Mouse (Mus musculus): ENCODE measurements at regions not wholly inside any gene's neighbourhood (a gene's known extent, or its start where the extent isn't known, plus 50 kb on each side); places are given as distances from the start of the nearest gene placed in this dataset.

GRCm38 (mm10) chr13:116711148-116711865 is 314.0 kb downstream of the Parp8 start:
- H3K27me3 ChIP-seq (replicated peaks; ENCODE audit: control insufficient read depth, insufficient read depth, low read length): peaks cover 38% of the 10 kb centered on the region
- peak overlapping the region; percentile 22 for H3K9ac ChIP-seq (ENCODE audit: low read length)
- WGBS: 4% methylated on average over 22 of the region's 22 CpGs
- peaks cover 9% of the 10 kb centered on the region for H3K4me1 ChIP-seq (ENCODE audit: control insufficient read depth, insufficient read depth, low read length)
- no peaks in the 10 kb centered on the region for H3K36me3 ChIP-seq (ENCODE audit: control insufficient read depth, insufficient read depth, low read length)
- no peaks in the 10 kb centered on the region for H3K9me3 ChIP-seq (replicated peaks; ENCODE audit: control insufficient read depth, low read length)
- H3K27ac ChIP-seq (ENCODE audit: low read depth, low read length): peak overlapping the region; percentile 41
- H3K4me2 ChIP-seq (ENCODE audit: low read length): peak overlapping the region; percentile 66
- peak; percentile 63 for DNase-seq (ENCODE audit: low spot score)
- peak; percentile 70 for ATAC-seq
- peak overlapping the region; percentile 27 for H3K4me3 ChIP-seq (ENCODE audit: low read depth, low read length)

GRCm38 (mm10) chr13:116709671-116710070 is 315.7 kb downstream of the Parp8 start:
- WGBS: 31% methylated on average over 7 of the region's 7 CpGs
- H3K4me3 ChIP-seq (ENCODE audit: low read depth, low read length): no peak overlapping the region
- peaks cover 14% of the 10 kb centered on the region for H3K4me1 ChIP-seq (ENCODE audit: control insufficient read depth, insufficient read depth, low read length)
- no peak overlapping the region for H3K9ac ChIP-seq (ENCODE audit: low read length)
- DNase-seq (ENCODE audit: low spot score): no peak
- H3K27me3 ChIP-seq (replicated peaks; ENCODE audit: control insufficient read depth, insufficient read depth, low read length): peaks cover 48% of the 10 kb centered on the region
- no peak for ATAC-seq
- H3K36me3 ChIP-seq (ENCODE audit: control insufficient read depth, insufficient read depth, low read length): no peaks in the 10 kb centered on the region
- peak overlapping the region; percentile 79; the same call in 1 of the 2 replicates for H3K27ac ChIP-seq (ENCODE audit: low read depth, low read length)
- H3K9me3 ChIP-seq (replicated peaks; ENCODE audit: control insufficient read depth, low read length): no peaks in the 10 kb centered on the region
- H3K4me2 ChIP-seq (ENCODE audit: low read length): peak overlapping the region; percentile 9; the same call in 1 of the 2 replicates

- H3K27me3 ChIP-seq (replicated peaks; ENCODE audit: control insufficient read depth, insufficient read depth, low read length): peaks cover 51% of the 10 kb centered on the region
- H3K4me2 ChIP-seq (ENCODE audit: low read length): peak overlapping the region; percentile 57
- H3K9me3 ChIP-seq (replicated peaks; ENCODE audit: control insufficient read depth, low read length): no peaks in the 10 kb centered on the region
- H3K27ac ChIP-seq (ENCODE audit: low read depth, low read length): peak overlapping the region; percentile 79
- H3K9ac ChIP-seq (ENCODE audit: low read length): peak overlapping the region; percentile 46
- no peaks in the 10 kb centered on the region for H3K36me3 ChIP-seq (ENCODE audit: control insufficient read depth, insufficient read depth, low read length)
- H3K4me3 ChIP-seq (ENCODE audit: low read depth, low read length): peak overlapping the region; percentile 16
- no peak for ATAC-seq
- 1% methylated on average over 16 of the region's 16 CpGs for WGBS
- peak; percentile 57 for DNase-seq (ENCODE audit: low spot score)
- peaks cover 14% of the 10 kb centered on the region for H3K4me1 ChIP-seq (ENCODE audit: control insufficient read depth, insufficient read depth, low read length)
Observed at GRCm38 (mm10) chr13:116708846-116709245, 316.5 kb downstream of the Parp8 start.

- 1% methylated on average over 7 of the region's 7 CpGs for WGBS
- Histone ChIP-seq H3K9ac (ENCODE audit: low read length) (peak overlapping the region; percentile 46; the same call in 1 of the 2 replicates), H3K27me3 (replicated peaks; ENCODE audit: control insufficient read depth, insufficient read depth, low read length) (peaks cover 55% of the 10 kb centered on the region), H3K27ac (ENCODE audit: low read depth, low read length) (peak overlapping the region; percentile 79), H3K9me3 (replicated peaks; ENCODE audit: control insufficient read depth, low read length) (no peaks in the 10 kb centered on the region), H3K36me3 (ENCODE audit: control insufficient read depth, insufficient read depth, low read length) (no peaks in the 10 kb centered on the region), H3K4me2 (ENCODE audit: low read length) (peak overlapping the region; percentile 57), H3K4me3 (ENCODE audit: low read depth, low read length) (peak overlapping the region; percentile 16), H3K4me1 (ENCODE audit: control insufficient read depth, insufficient read depth, low read length) (peaks cover 14% of the 10 kb centered on the region)
- DNase-seq (ENCODE audit: low spot score) (peak; percentile 31), ATAC-seq (no peak)
Observed at GRCm38 (mm10) chr13:116708456-116708780, 316.9 kb downstream of the Parp8 start.

- H3K27ac ChIP-seq (ENCODE audit: low read depth, low read length): peak overlapping the region; percentile 79
- 1% methylated on average over 20 of the region's 20 CpGs for WGBS
- DNase-seq (ENCODE audit: low spot score) (peak; percentile 44), ATAC-seq (no peak)
- H3K4me1 ChIP-seq (ENCODE audit: control insufficient read depth, insufficient read depth, low read length): peaks cover 14% of the 10 kb centered on the region
- peaks cover 59% of the 10 kb centered on the region for H3K27me3 ChIP-seq (replicated peaks; ENCODE audit: control insufficient read depth, insufficient read depth, low read length)
- H3K4me3 ChIP-seq (ENCODE audit: low read depth, low read length): peak overlapping the region; percentile 5
- H3K9me3 ChIP-seq (replicated peaks; ENCODE audit: control insufficient read depth, low read length): no peaks in the 10 kb centered on the region
- H3K9ac ChIP-seq (ENCODE audit: low read length): peak overlapping the region; percentile 46
- peak overlapping the region; percentile 57 for H3K4me2 ChIP-seq (ENCODE audit: low read length)
- no peaks in the 10 kb centered on the region for H3K36me3 ChIP-seq (ENCODE audit: control insufficient read depth, insufficient read depth, low read length)
Observed at GRCm38 (mm10) chr13:116707621-116708455, 317.5 kb downstream of the Parp8 start.

GRCm38 (mm10) chr13:116706401-116707330 is 318.7 kb downstream of the Parp8 start:
- ATAC-seq (no peak), DNase-seq (ENCODE audit: low spot score) (peak; percentile 38)
- H3K27ac ChIP-seq (ENCODE audit: low read depth, low read length): peak overlapping the region; percentile 79
- no peaks in the 10 kb centered on the region for H3K9me3 ChIP-seq (replicated peaks; ENCODE audit: control insufficient read depth, low read length)
- peaks cover 59% of the 10 kb centered on the region for H3K27me3 ChIP-seq (replicated peaks; ENCODE audit: control insufficient read depth, insufficient read depth, low read length)
- WGBS: 3% methylated on average over 18 of the region's 18 CpGs
- H3K4me2 ChIP-seq (ENCODE audit: low read length): peak overlapping the region; percentile 57
- H3K4me3 ChIP-seq (ENCODE audit: low read depth, low read length): peak overlapping the region; percentile 37
- H3K36me3 ChIP-seq (ENCODE audit: control insufficient read depth, insufficient read depth, low read length): no peaks in the 10 kb centered on the region
- H3K9ac ChIP-seq (ENCODE audit: low read length): 0 out of 2 replicates have a peak overlapping the region, but pooled peaks have one; percentile 10
- peaks cover 12% of the 10 kb centered on the region for H3K4me1 ChIP-seq (ENCODE audit: control insufficient read depth, insufficient read depth, low read length)

GRCm38 (mm10) chr13:116705611-116706386 is 319.5 kb downstream of the Parp8 start:
- Histone ChIP-seq H3K4me3 (ENCODE audit: low read depth, low read length) (peak overlapping the region; percentile 37), H3K9me3 (replicated peaks; ENCODE audit: control insufficient read depth, low read length) (no peaks in the 10 kb centered on the region), H3K9ac (ENCODE audit: low read length) (peak overlapping the region; percentile 58), H3K27ac (ENCODE audit: low read depth, low read length) (peak overlapping the region; percentile 79), H3K27me3 (replicated peaks; ENCODE audit: control insufficient read depth, insufficient read depth, low read length) (peaks cover 51% of the 10 kb centered on the region), H3K36me3 (ENCODE audit: control insufficient read depth, insufficient read depth, low read length) (no peaks in the 10 kb centered on the region), H3K4me2 (ENCODE audit: low read length) (peak overlapping the region; percentile 57), H3K4me1 (ENCODE audit: control insufficient read depth, insufficient read depth, low read length) (peaks cover 7% of the 10 kb centered on the region; the same call in 1 of the 2 replicates)
- under 1% methylated on average over 38 of the region's 39 CpGs for WGBS
- peak; percentile 64 for DNase-seq (ENCODE audit: low spot score)
- ATAC-seq: peak; percentile 42

GRCm38 (mm10) chr13:116688714-116689113 is 336.6 kb downstream of the Parp8 start:
- H3K27me3 ChIP-seq (replicated peaks; ENCODE audit: control insufficient read depth, insufficient read depth, low read length): no peaks in the 10 kb centered on the region
- ATAC-seq (no peak), DNase-seq (ENCODE audit: low spot score) (no peak)
- H3K4me2 ChIP-seq (ENCODE audit: low read length): no peak overlapping the region
- H3K9ac ChIP-seq (ENCODE audit: low read length): no peak overlapping the region
- H3K4me3 ChIP-seq (ENCODE audit: low read depth, low read length): no peak overlapping the region
- H3K27ac ChIP-seq (ENCODE audit: low read depth, low read length): no peak overlapping the region
- H3K36me3 ChIP-seq (ENCODE audit: control insufficient read depth, insufficient read depth, low read length): no peaks in the 10 kb centered on the region
- H3K4me1 ChIP-seq (ENCODE audit: control insufficient read depth, insufficient read depth, low read length): no peaks in the 10 kb centered on the region
- no peaks in the 10 kb centered on the region for H3K9me3 ChIP-seq (replicated peaks; ENCODE audit: control insufficient read depth, low read length)
